Mouse (Mus musculus): ENCODE results near the gene Myh10. TPM values are rescaled to one million over a fixed set of nuclear protein-coding genes. Genes with fewer than 3 reads are reported as not detected.

The Myh10 gene
- total and polyA plus RNA-seq, 3 experiments = 0.38 to 2.7 (median 0.62) TPM

- H3K9ac ChIP-seq (ENCODE audit: insufficient read depth, low read depth) = no peak overlapping the region
- DNase-seq (ENCODE audit: extremely low read depth) = no peak
Measured at GRCm38 (mm10) chr11:68739509-68739908, 48.1 kb downstream of the Myh10 start.

GRCm38 (mm10) chr11:68742658-68743057 lies 51.3 kb downstream of the Myh10 start:
- no peak for DNase-seq (ENCODE audit: extremely low read depth)
- Histone ChIP-seq H3K4me2 (ENCODE audit: insufficient read depth, low read depth, poor library complexity, severe bottlenecking) (no peak overlapping the region), H3K36me3 (replicated peaks in 1 of 2; ENCODE audit: control insufficient read depth in 1 of 2, insufficient read depth in 1 of 2, low read length in 1 of 2) (no peaks in the 10 kb centered on the region), H3K79me2 (replicated peaks; ENCODE audit: control insufficient read depth, extremely low read depth, insufficient read depth, poor library complexity, severe bottlenecking) (no peaks in the 10 kb centered on the region), H3K9me3 (replicated peaks; ENCODE audit: low read length) (no peaks in the 10 kb centered on the region), H3K27me3 (replicated peaks) (no peaks in the 10 kb centered on the region), H3K4me3 (replicated peaks in 1 of 3; ENCODE audit: low read depth in 2 of 3, low read length in 2 of 3, poor library complexity in 1 of 3) (no peak overlapping the region), H3K27ac (ENCODE audit: insufficient read depth, low read depth) (no peak overlapping the region), H3K4me1 (ENCODE audit: control insufficient read depth in 1 of 2, insufficient read depth in 2 of 2) (peaks cover 5 to 18% of the 10 kb centered on the region in 2 experiments; a peak in 3 of 4 replicates), H3K9ac (ENCODE audit: insufficient read depth, low read depth) (no peak overlapping the region)
- in situ Hi-C loops (cut with MboI; ENCODE audit: low pct_ligation_motif_present, low pct_unique_long_range_greater_than_20kb, low sequenced_read_pairs) (loop anchor here (5.0 to 10.0 kb wide), 2 partner anchors 40 to 132 kb away; partner anchors contain the start of gene Ndel1), dilution Hi-C loops (cut with MboI; ENCODE audit: extremely low pct_ligation_motif_present, extremely low pct_unique_long_range_greater_than_20kb, low sequenced_read_pairs) (no loop called here)
- TF ChIP-seq MXI1 (IDR thresholded peaks at IDR 0.05; ENCODE audit: low read depth, low read length) (no peak), ZNF384 (IDR thresholded peaks at IDR 0.05; ENCODE audit: low read depth, low read length) (no peak), RCOR1 (conservative IDR thresholded peaks at IDR 0.05; ENCODE audit: low read depth, low read length) (no peak), NRF1 (IDR thresholded peaks at IDR 0.05; ENCODE audit: low read depth, low read length) (no peak), JUND (conservative IDR thresholded peaks at IDR 0.05; ENCODE audit: low read depth, low read length) (no peak), CHD1 (IDR thresholded peaks at IDR 0.05; ENCODE audit: low read depth, low read length) (no peak), ZC3H11A (IDR thresholded peaks at IDR 0.05; ENCODE audit: low read depth, low read length) (no peak), MAX (IDR thresholded peaks at IDR 0.05; ENCODE audit: low read length) (no peak), BHLHE40 (IDR thresholded peaks at IDR 0.05; ENCODE audit: low read depth, low read length) (no peak), USF2 (conservative IDR thresholded peaks at IDR 0.05; ENCODE audit: low read depth, low read length) (no peak), JUN (IDR thresholded peaks at IDR 0.05; ENCODE audit: insufficient read depth, low read depth, low read length) (no peak), HCFC1 (IDR thresholded peaks at IDR 0.05; ENCODE audit: low read depth, low read length) (no peak), MAZ (IDR thresholded peaks at IDR 0.05; ENCODE audit: low read depth, low read length) (no peak), MEF2A (IDR thresholded peaks at IDR 0.05; ENCODE audit: borderline replicate concordance, low read depth, low read length) (no peak)

More at GRCm38 (mm10) chr11:68739509-68739908, 48.1 kb downstream of the Myh10 start:
- no peak for TF ChIP-seq SMC3 (IDR thresholded peaks at IDR 0.05; ENCODE audit: low read depth, low read length)
- TF ChIP-seq POLR2A (IDR thresholded peaks at IDR 0.05; ENCODE audit: low read depth, low read length) = no peak
- TF ChIP-seq GABPA (IDR thresholded peaks at IDR 0.05; ENCODE audit: insufficient replicate concordance, low read depth, low read length) = no peak
- no peak for TF ChIP-seq BHLHE40 (IDR thresholded peaks at IDR 0.05; ENCODE audit: low read depth, low read length)
- no peak for TF ChIP-seq ETS1 (conservative IDR thresholded peaks at IDR 0.05; ENCODE audit: low read depth, low read length)
- no peak for TF ChIP-seq CHD1 (IDR thresholded peaks at IDR 0.05; ENCODE audit: low read depth, low read length)
- TF ChIP-seq UBTF (IDR thresholded peaks at IDR 0.05; ENCODE audit: low read depth, low read length) = no peak
- TF ChIP-seq KAT2A (IDR thresholded peaks at IDR 0.05; ENCODE audit: insufficient replicate concordance, low read length) = no peak
- TF ChIP-seq EP300 (IDR thresholded peaks at IDR 0.05; ENCODE audit: low read length) = no peak
- no peak for TF ChIP-seq ZKSCAN1 (IDR thresholded peaks at IDR 0.05; ENCODE audit: borderline replicate concordance, low read depth, low read length)
- TF ChIP-seq MXI1 (IDR thresholded peaks at IDR 0.05; ENCODE audit: low read depth, low read length) = no peak
- TF ChIP-seq PAX5 (IDR thresholded peaks at IDR 0.05; ENCODE audit: low read length) = no peak
- no peak for TF ChIP-seq MAFK (IDR thresholded peaks at IDR 0.05; ENCODE audit: insufficient replicate concordance, low read length)
- no peak for TF ChIP-seq USF1 (IDR thresholded peaks at IDR 0.05; ENCODE audit: low read depth, low read length)
- no peak for TF ChIP-seq HCFC1 (IDR thresholded peaks at IDR 0.05; ENCODE audit: low read depth, low read length)
- no peak for TF ChIP-seq NELFE (IDR thresholded peaks at IDR 0.05; ENCODE audit: low read depth, low read length)
- no peak for TF ChIP-seq MYC (IDR thresholded peaks at IDR 0.05; ENCODE audit: low read depth, low read length)
- no peak for TF ChIP-seq IRF4 (IDR thresholded peaks at IDR 0.05; ENCODE audit: low read depth, low read length)
- H3K27ac ChIP-seq (ENCODE audit: insufficient read depth, low read depth) = no peak overlapping the region
- no peaks in the 10 kb centered on the region for H3K36me3 ChIP-seq (replicated peaks in 1 of 2; ENCODE audit: control insufficient read depth in 1 of 2, insufficient read depth in 1 of 2, low read length in 1 of 2)
- no peaks in the 10 kb centered on the region for H3K27me3 ChIP-seq (replicated peaks)
- peaks cover 2 to 5% of the 10 kb centered on the region in 2 experiments; a peak in 2 of 4 replicates for H3K4me1 ChIP-seq (ENCODE audit: control insufficient read depth in 1 of 2, insufficient read depth in 2 of 2)
- no peaks in the 10 kb centered on the region for H3K9me3 ChIP-seq (replicated peaks; ENCODE audit: low read length)
- in situ Hi-C loops (cut with MboI; ENCODE audit: low pct_ligation_motif_present, low pct_unique_long_range_greater_than_20kb, low sequenced_read_pairs) (no loop called here), dilution Hi-C loops (cut with MboI; ENCODE audit: extremely low pct_ligation_motif_present, extremely low pct_unique_long_range_greater_than_20kb, low sequenced_read_pairs) (no loop called here)
- no peak overlapping the region for H3K4me3 ChIP-seq (replicated peaks in 1 of 3; ENCODE audit: low read depth in 2 of 3, low read length in 2 of 3, poor library complexity in 1 of 3)
- H3K4me2 ChIP-seq (ENCODE audit: insufficient read depth, low read depth, poor library complexity, severe bottlenecking) = no peak overlapping the region
- no peaks in the 10 kb centered on the region for H3K79me2 ChIP-seq (replicated peaks; ENCODE audit: control insufficient read depth, extremely low read depth, insufficient read depth, poor library complexity, severe bottlenecking)
